Mouse (Mus musculus): ENCODE measurements around the gene Pdf. TPM values are rescaled to one million over a fixed set of nuclear protein-coding genes. Genes with fewer than 3 reads are reported as not detected.

The Pdf gene
- total and polyA plus RNA-seq, 3 experiments: 56.0 to 64.8 (median 60.6) TPM

GRCm38 (mm10) chr8:107086018-107086417 is 37.6 kb upstream of the Pdf start:
- Histone ChIP-seq H3K36me3 (ENCODE audit: control insufficient read depth, insufficient read depth, low read length) (no peaks in the 10 kb centered on the region; the same call in 1 of the 2 replicates), H3K4me3 (no peak overlapping the region), H3K27me3 (ENCODE audit: control insufficient read depth, insufficient read depth, low read length) (no peaks in the 10 kb centered on the region), H3K9ac (ENCODE audit: low read depth, low read length) (no peak overlapping the region), H3K4me1 (ENCODE audit: control insufficient read depth, insufficient read depth, low read length) (no peaks in the 10 kb centered on the region), H3K79me2 (replicated peaks; ENCODE audit: control insufficient read depth, insufficient read depth, low read length) (no peaks in the 10 kb centered on the region), H3K27ac (no peak overlapping the region)
- intact Hi-C loops (cut with DNase I): no loop called here
- TF ChIP-seq CTCF (IDR thresholded peaks at IDR 0.05) (no peak), POLR2A (IDR thresholded peaks at IDR 0.05; ENCODE audit: insufficient read depth, low read depth, low read length) (no peak), EP300 (IDR thresholded peaks at IDR 0.05; ENCODE audit: insufficient read depth, low read depth, low read length) (no peak)
- no peak for DNase-seq
- 97% methylated on average over 5 of the region's 5 CpGs for WGBS

DNA sequence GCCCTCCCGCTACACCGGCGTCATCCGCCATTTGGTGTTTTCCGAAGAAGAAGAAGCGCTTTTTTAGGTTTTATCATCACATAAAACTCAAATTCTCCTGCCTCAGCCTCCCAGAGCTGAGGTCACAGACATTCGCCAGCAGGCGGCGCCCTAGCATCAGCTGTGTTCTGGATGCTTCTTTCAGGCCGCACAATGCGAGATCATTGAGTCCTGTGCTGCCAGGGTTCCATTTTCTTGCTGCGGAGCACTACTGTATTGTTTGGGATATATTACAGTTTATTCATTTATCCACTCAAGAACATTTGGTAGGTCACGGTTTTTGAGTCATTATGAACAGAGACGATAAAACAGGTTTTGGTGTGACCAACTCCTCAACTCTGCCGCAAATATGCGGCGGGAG is 36.9 kb upstream of the Pdf start:
- TF ChIP-seq POLR2A (IDR thresholded peaks at IDR 0.05; ENCODE audit: insufficient read depth, low read depth, low read length) (no peak), CTCF (IDR thresholded peaks at IDR 0.05) (peak; percentile 45), EP300 (IDR thresholded peaks at IDR 0.05; ENCODE audit: insufficient read depth, low read depth, low read length) (no peak)
- Histone ChIP-seq H3K4me1 (ENCODE audit: control insufficient read depth, insufficient read depth, low read length) (no peaks in the 10 kb centered on the region), H3K27me3 (ENCODE audit: control insufficient read depth, insufficient read depth, low read length) (no peaks in the 10 kb centered on the region), H3K36me3 (ENCODE audit: control insufficient read depth, insufficient read depth, low read length) (no peaks in the 10 kb centered on the region), H3K79me2 (replicated peaks; ENCODE audit: control insufficient read depth, insufficient read depth, low read length) (no peaks in the 10 kb centered on the region), H3K27ac (no peak overlapping the region), H3K9ac (ENCODE audit: low read depth, low read length) (no peak overlapping the region), H3K4me3 (no peak overlapping the region)
- 96% methylated on average over 17 of the region's 17 CpGs for WGBS
- DNase-seq: no peak
- intact Hi-C loops (cut with DNase I): no loop called here

DNA sequence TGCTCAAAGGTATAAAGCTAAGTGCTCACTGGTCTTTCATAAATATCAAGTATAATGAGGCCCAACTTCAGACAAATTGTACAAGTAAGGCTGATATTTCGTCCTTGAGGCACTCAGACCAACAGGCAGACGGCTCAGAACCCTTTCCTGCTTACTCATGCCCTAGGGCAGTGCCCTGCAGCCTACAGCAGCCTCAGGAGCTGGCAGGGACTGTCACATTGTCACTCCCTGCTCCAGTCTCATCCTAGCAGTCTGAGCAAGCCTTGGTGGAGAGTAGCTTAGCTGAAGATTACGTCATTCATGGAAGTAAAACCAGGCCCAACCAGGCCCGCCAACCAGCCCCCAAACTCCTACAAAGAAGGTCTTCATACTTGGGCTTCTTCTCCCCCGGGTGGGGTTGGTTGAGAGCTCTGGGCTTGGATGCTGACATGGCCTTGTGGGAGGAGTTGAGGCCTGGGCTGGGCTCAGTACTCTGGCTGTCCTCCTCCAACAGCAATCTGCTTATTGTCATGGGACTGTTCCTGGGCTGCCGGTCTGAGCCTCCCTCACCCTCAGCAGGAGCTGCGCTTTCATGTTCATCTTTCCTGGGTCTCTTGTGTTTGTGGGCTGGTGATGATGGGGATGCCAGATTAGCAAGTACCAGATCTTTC is 27.9 kb upstream of the Pdf start:
- H3K4me3 ChIP-seq: no peak overlapping the region
- TF ChIP-seq CTCF (IDR thresholded peaks at IDR 0.05) (no peak), POLR2A (IDR thresholded peaks at IDR 0.05; ENCODE audit: insufficient read depth, low read depth, low read length) (no peak), EP300 (IDR thresholded peaks at IDR 0.05; ENCODE audit: insufficient read depth, low read depth, low read length) (no peak)
- H3K36me3 ChIP-seq (ENCODE audit: control insufficient read depth, insufficient read depth, low read length): peaks cover 3% of the 10 kb centered on the region; the same call in 1 of the 2 replicates
- peak in 1 of 2 experiments; percentile 18 for DNase-seq
- no peak overlapping the region for H3K27ac ChIP-seq
- H3K79me2 ChIP-seq (replicated peaks; ENCODE audit: control insufficient read depth, insufficient read depth, low read length): no peaks in the 10 kb centered on the region
- intact Hi-C loops (cut with DNase I): no loop called here
- WGBS: 78% methylated on average over 7 of the region's 7 CpGs
- H3K27me3 ChIP-seq (ENCODE audit: control insufficient read depth, insufficient read depth, low read length): no peaks in the 10 kb centered on the region
- H3K9ac ChIP-seq (ENCODE audit: low read depth, low read length): no peak overlapping the region
- no peaks in the 10 kb centered on the region for H3K4me1 ChIP-seq (ENCODE audit: control insufficient read depth, insufficient read depth, low read length)

GRCm38 (mm10) chr8:107074128-107074527 is 25.7 kb upstream of the Pdf start:
- Histone ChIP-seq H3K4me3 (no peak overlapping the region), H3K36me3 (ENCODE audit: control insufficient read depth, insufficient read depth, low read length) (no peaks in the 10 kb centered on the region), H3K27ac (no peak overlapping the region), H3K79me2 (replicated peaks; ENCODE audit: control insufficient read depth, insufficient read depth, low read length) (no peaks in the 10 kb centered on the region), H3K27me3 (ENCODE audit: control insufficient read depth, insufficient read depth, low read length) (no peaks in the 10 kb centered on the region), H3K9ac (ENCODE audit: low read depth, low read length) (no peak overlapping the region), H3K4me1 (ENCODE audit: control insufficient read depth, insufficient read depth, low read length) (no peaks in the 10 kb centered on the region)
- WGBS: 83% methylated on average over 1 of the region's 1 CpGs
- intact Hi-C loops (cut with DNase I): no loop called here
- TF ChIP-seq EP300 (IDR thresholded peaks at IDR 0.05; ENCODE audit: insufficient read depth, low read depth, low read length) (no peak), CTCF (IDR thresholded peaks at IDR 0.05) (no peak), POLR2A (IDR thresholded peaks at IDR 0.05; ENCODE audit: insufficient read depth, low read depth, low read length) (no peak)
- DNase-seq: no peak

GRCm38 (mm10) chr8:107073706-107074105 is 25.3 kb upstream of the Pdf start:
- Histone ChIP-seq H3K27ac (no peak overlapping the region), H3K36me3 (ENCODE audit: control insufficient read depth, insufficient read depth, low read length) (no peaks in the 10 kb centered on the region), H3K4me1 (ENCODE audit: control insufficient read depth, insufficient read depth, low read length) (no peaks in the 10 kb centered on the region), H3K4me3 (no peak overlapping the region), H3K9ac (ENCODE audit: low read depth, low read length) (no peak overlapping the region), H3K27me3 (ENCODE audit: control insufficient read depth, insufficient read depth, low read length) (no peaks in the 10 kb centered on the region), H3K79me2 (replicated peaks; ENCODE audit: control insufficient read depth, insufficient read depth, low read length) (no peaks in the 10 kb centered on the region)
- 75% methylated on average over 4 of the region's 4 CpGs for WGBS
- no peak for DNase-seq
- intact Hi-C loops (cut with DNase I): no loop called here
- TF ChIP-seq POLR2A (IDR thresholded peaks at IDR 0.05; ENCODE audit: insufficient read depth, low read depth, low read length) (no peak), EP300 (IDR thresholded peaks at IDR 0.05; ENCODE audit: insufficient read depth, low read depth, low read length) (no peak), CTCF (IDR thresholded peaks at IDR 0.05) (no peak)

Data from heart, adult 2 months (tissue).